Mouse (Mus musculus) liver, embryonic 14.5 days (tissue): ENCODE results near the gene Rpgrip1l.

Experiments used
- CTCF ChIP-seq: IDR thresholded peaks from 2 replicates; pipeline ENCODE4 v1.5.1; 2016; ENCODE audit warnings: antibody characterized with exemption, low read depth, control low read depth
- EP300 ChIP-seq: IDR thresholded peaks from 2 replicates; pipeline ENCODE4 v1.6.1; 2016; ENCODE audit warnings: antibody characterized with exemption, low read depth

DNA sequence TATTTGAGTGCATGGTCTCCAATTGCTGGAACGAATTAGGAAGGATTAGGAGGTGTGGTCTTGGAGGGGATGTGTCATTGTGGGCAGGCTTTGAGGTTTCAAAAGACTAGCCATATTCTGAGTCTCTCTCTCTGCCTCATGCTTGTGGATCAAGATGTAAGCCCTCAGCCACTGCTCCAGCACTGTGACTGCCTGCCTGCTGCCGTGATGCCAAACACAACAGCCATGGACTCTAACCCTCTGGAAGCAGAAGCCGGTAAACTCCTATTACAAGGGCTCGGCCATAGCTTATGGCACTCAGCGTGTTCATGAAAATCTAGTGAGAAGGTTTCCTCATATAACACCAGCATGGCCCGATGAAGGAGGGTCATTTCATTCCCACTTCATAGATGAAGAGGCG lies 36.8 kb upstream of the Rpgrip1l start:
- no peak for TF ChIP-seq EP300
- TF ChIP-seq CTCF, result no peak
